Mouse (Mus musculus) heart, embryonic 14.5 days (tissue): ENCODE data around the gene Kcnip1. TPM values are rescaled to one million over a fixed set of nuclear protein-coding genes. Genes with fewer than 3 reads are reported as not detected.

Source experiments
- ATAC-seq: fragments of 200-750 bp; cut with Nextera tagmentation; 2 replicates; pipeline ENCODE4 v1.8.0; 2017; ENCODE audit warnings: low read depth, moderate TSS enrichment; ENCODE audit not compliant: insufficient number of reproducible peaks, insufficient read depth, low FRiP score
- H3K27ac ChIP-seq, 2 experiments: fragments of 200-500 bp in 1 of 2; fragments of 300-500 bp in 1 of 2; sonication (generic) in 1 of 2; replicated peaks in 1 of 2; 2 replicates each; pipeline ENCODE4 v1.5.1; 2012 to 2014; ENCODE audit warnings: low read depth in 2 of 2, low read length in 2 of 2, control low read depth in 1 of 2, mild to moderate bottlenecking in 1 of 2, mixed read lengths in 1 of 2; ENCODE audit not compliant: control insufficient read depth in 1 of 2, insufficient read depth in 1 of 2
- H3K27me3 ChIP-seq: fragments of 300-500 bp; sonication (generic); 2 replicates; pipeline ENCODE4 v1.6.1; 2014; ENCODE audit warnings: mild to moderate bottlenecking, low read length, control low read depth; ENCODE audit not compliant: control insufficient read depth, insufficient read depth
- H3K36me3 ChIP-seq: fragments of 300-500 bp; sonication (generic); 2 replicates; pipeline ENCODE4 v1.6.1; 2014; ENCODE audit warnings: mild to moderate bottlenecking, control low read depth, low read length, mixed read lengths; ENCODE audit not compliant: control insufficient read depth, insufficient read depth
- H3K4me1 ChIP-seq, 2 experiments: fragments of 200-500 bp in 1 of 2; fragments of 300-500 bp in 1 of 2; sonication (generic) in 1 of 2; 2 replicates each; pipeline ENCODE4 v1.6.1; 2012 to 2014; ENCODE audit warnings: low read length in 2 of 2, control low read depth in 1 of 2, mixed read lengths in 1 of 2; ENCODE audit not compliant: control insufficient read depth in 2 of 2, insufficient read depth in 2 of 2
- H3K4me2 ChIP-seq: fragments of 300-500 bp; sonication (generic); 2 replicates; pipeline ENCODE4 v1.6.1; 2014; ENCODE audit warnings: mild to moderate bottlenecking, low read length
- H3K4me3 ChIP-seq, 2 experiments: fragments of 200-500 bp in 1 of 2; fragments of 300-500 bp in 1 of 2; sonication (generic) in 1 of 2; 2 replicates each; pipeline ENCODE4 v1.5.1; 2012 to 2014; ENCODE audit warnings: low read length in 2 of 2, mild to moderate bottlenecking in 2 of 2, control low read depth in 1 of 2, low read depth in 1 of 2, moderate library complexity in 1 of 2; ENCODE audit not compliant: control insufficient read depth in 1 of 2, insufficient read depth in 1 of 2
- H3K9ac ChIP-seq: fragments of 300-500 bp; sonication (generic); 2 replicates; pipeline ENCODE4 v1.6.1; 2014; ENCODE audit warnings: mild to moderate bottlenecking, low read length
- H3K9me3 ChIP-seq: fragments of 300-500 bp; sonication (generic); 2 replicates; pipeline ENCODE4 v1.6.1; 2016; ENCODE audit warnings: low read length, control low read depth; ENCODE audit not compliant: control insufficient read depth
- WGBS: fragments of 180-500 bp; shearing (Covaris S2); extraction: QIAGEN DNeasy Blood & Tissue Kit; methylation state at CpG from one replicate; pipeline ENCODE4 v1.1.7; 2014; 5-methylcytosine and 5-hydroxymethylcytosine counted together
- polyA plus RNA-seq: library from polyadenylated mRNA; unstranded; fragments of >200 nt; fragmentation: Nextera tagmentation; extraction: Ambion mirVana; gene quantifications from 2 replicates; pipeline ENCODE4 v1.2.1, GENCODE M21; 2014

Gene Kcnip1
- polyA plus RNA-seq, 1 experiment from 2014 or later = 0.11 TPM

DNA sequence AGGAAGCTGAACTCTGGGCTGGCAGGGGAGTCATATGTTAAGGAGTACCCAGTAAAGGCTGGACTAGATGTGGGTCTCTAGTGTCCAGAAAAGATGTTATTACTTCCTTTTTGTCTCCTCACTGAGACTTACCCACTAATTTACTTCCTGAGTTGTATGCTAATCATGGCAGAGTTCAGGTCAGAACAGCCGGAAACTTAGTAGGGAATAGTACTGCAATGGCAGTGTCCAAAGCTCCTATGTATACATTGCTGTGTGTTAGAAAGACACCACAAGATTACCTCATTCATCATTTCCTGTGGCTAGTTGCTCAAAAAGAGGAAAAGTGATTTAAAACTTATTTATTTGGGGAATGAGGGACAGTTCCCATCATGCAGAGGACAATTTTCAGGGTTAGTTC lies 32.1 kb upstream of the Kcnip1 start:
- H3K4me1 ChIP-seq = no peaks in the 10 kb centered on the region
- H3K36me3 ChIP-seq = no peaks in the 10 kb centered on the region
- H3K9me3 ChIP-seq = no peaks in the 10 kb centered on the region
- no peak for ATAC-seq
- no peak overlapping the region for H3K27ac ChIP-seq
- H3K4me2 ChIP-seq = no peak overlapping the region
- H3K9ac ChIP-seq = no peak overlapping the region
- H3K4me3 ChIP-seq = no peak overlapping the region
- 89% methylated on average over 1 of the region's 1 CpGs for WGBS
- H3K27me3 ChIP-seq = no peaks in the 10 kb centered on the region

DNA sequence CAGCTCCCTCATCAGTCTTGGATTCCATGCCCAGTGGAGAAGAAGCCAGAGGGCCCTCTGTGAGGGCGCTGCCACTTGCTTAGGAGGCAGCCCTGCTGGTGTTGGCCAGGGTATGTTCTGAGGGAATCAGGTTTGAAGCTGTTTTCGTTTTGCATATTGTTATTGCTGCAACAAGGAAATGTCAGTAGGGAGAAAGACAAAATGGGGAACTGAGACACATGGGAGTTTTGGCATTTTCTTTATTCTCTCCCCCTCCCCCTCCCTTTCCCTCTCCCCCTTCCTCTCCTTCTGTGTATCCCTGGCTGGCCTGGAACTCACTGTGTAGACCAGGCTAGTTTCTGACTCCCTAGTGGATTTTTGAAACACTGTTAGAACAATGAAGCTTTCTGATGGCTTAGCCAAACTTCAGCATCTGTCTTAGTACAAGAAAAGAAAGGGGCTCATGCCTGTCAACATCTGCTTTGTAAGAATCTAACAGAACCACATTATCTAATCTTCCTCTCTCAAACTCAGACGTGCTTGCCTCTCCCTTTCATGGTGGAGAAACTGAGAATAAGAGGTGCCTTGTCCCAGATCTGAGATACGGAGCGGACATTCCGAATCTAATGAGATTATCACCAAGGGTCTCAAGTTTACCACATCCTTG lies 19.2 kb upstream of the Kcnip1 start:
- H3K27ac ChIP-seq = no peak overlapping the region
- H3K36me3 ChIP-seq = no peaks in the 10 kb centered on the region
- no peaks in the 10 kb centered on the region for H3K27me3 ChIP-seq
- no peak overlapping the region for H3K4me3 ChIP-seq
- ATAC-seq = no peak
- H3K9me3 ChIP-seq = no peaks in the 10 kb centered on the region
- no peak overlapping the region for H3K9ac ChIP-seq
- 0 out of 4 replicates have a peak, but pooled peaks cover 0 to 3% of the 10 kb centered on the region in 2 experiments for H3K4me1 ChIP-seq
- 32% methylated on average over 6 of the region's 6 CpGs for WGBS
- H3K4me2 ChIP-seq = no peak overlapping the region

DNA sequence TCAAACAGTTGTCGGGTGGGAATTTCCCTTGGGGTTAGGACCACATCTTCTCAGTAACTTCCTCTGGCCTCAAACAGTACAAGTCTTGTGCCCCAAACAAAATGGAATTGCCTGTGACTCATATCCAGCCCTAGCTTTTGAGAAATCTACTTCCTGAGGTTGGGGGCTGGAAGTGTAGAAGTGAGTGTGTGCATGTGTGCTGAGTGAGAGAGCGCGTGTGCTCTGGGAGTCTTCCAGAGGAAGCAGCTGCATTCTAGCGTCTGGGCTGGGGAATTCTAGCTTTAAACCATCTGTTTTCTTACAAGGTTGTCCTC lies 17.9 kb upstream of the Kcnip1 start:
- WGBS = 46% methylated on average over 4 of the region's 4 CpGs
- H3K4me1 ChIP-seq = 0 out of 4 replicates have a peak, but pooled peaks cover 0 to 3% of the 10 kb centered on the region in 2 experiments
- no peak overlapping the region for H3K4me3 ChIP-seq
- H3K27ac ChIP-seq = 0 out of 4 replicates have a peak overlapping the region, but pooled peaks of 1 of the 2 experiments have one; percentile 50
- no peaks in the 10 kb centered on the region for H3K9me3 ChIP-seq
- no peaks in the 10 kb centered on the region for H3K36me3 ChIP-seq
- no peak overlapping the region for H3K4me2 ChIP-seq
- no peak overlapping the region for H3K9ac ChIP-seq
- peak; percentile 56; the same call in 1 of the 2 replicates for ATAC-seq
- H3K27me3 ChIP-seq = no peaks in the 10 kb centered on the region

DNA sequence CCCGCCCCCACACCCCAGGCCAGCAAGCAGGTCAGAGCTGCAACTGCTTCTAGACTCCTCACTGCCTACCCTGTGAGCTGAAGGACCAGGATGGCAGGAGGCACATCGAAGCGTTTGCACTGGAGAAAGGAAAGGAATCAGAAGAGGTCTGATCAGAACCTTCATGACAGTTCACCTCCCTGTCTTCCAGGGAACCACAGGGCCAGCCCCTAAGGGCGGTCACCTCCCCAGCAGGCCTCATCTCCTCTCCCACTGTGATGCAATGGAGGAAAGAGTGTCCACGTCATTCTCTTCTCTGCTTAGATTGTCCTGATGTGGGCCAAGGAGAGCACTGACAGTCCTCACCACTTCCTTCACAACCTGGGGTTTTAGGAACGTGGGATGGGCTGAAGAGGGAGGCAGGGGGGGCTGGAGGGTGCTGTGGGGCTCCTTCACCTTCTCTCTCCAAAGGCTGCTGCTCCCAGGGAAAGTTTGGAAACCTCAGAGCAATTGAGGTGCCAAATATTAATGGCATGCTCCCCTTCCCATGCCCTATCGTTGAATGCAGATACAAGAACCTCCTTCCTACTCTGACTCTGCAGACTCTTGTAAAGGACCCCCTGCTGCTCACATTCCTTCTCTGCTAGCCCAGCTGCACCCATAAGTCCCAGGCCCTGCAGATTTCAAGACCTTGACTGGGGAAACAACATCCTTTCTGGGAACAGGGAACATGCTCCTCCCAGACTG lies 17.3 kb upstream of the Kcnip1 start:
- Histone ChIP-seq H3K36me3 (no peaks in the 10 kb centered on the region), H3K27me3 (no peaks in the 10 kb centered on the region), H3K4me2 (no peak overlapping the region), H3K9me3 (no peaks in the 10 kb centered on the region), H3K4me3 (no peak overlapping the region), H3K27ac (peak overlapping the region; percentile 16 to 50; a peak in 1 of 4 replicates), H3K4me1 (0 out of 4 replicates have a peak, but pooled peaks cover 0 to 3% of the 10 kb centered on the region in 2 experiments), H3K9ac (no peak overlapping the region)
- WGBS = 56% methylated on average over 7 of the region's 7 CpGs
- no peak for ATAC-seq

DNA sequence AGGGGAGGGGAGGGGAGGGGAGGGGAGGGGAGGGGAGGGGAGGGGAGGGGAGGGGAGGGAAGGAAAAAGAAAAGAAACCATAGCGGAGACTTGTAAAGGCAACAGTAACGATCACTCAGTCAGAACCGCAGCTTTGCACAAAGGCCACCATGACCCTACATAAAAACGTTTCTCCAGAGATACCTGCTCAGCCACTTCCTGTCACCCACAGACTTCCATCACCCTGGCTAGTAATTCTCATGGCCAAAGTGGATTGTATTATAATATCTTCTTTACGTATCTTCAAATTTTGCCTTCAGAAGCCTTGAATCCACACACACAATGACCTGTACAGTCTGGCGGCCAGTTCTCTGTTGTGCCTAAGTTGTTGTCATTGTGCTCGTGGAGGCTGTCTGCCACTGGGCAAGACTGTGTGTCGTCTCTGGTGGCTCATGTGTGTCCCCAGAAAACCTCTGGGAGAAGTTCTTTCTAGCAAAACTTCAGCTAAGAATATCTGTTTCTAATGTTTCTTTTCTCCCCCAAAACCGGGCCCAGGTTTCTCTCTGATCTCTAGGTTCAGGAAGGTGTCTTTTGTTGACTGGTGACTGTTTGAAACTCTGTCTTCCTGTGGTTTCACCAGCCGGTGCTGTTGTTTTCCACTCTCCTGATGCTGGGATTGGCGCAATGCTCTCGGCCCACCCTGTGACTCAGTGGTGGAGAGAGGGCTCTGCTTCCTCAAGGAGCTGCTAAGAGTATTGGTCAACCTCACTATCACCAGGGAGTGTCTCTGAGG lies 16.6 kb upstream of the Kcnip1 start:
- Histone ChIP-seq H3K36me3 (no peaks in the 10 kb centered on the region), H3K4me3 (no peak overlapping the region), H3K9ac (no peak overlapping the region), H3K27me3 (no peaks in the 10 kb centered on the region), H3K4me1 (0 out of 4 replicates have a peak, but pooled peaks cover 0 to 3% of the 10 kb centered on the region in 2 experiments), H3K9me3 (no peaks in the 10 kb centered on the region), H3K27ac (peak overlapping the region in 1 of 2 experiments; percentile 50; a peak in 1 of 4 replicates), H3K4me2 (no peak overlapping the region)
- WGBS = 76% methylated on average over 12 of the region's 12 CpGs
- ATAC-seq = no peak

DNA sequence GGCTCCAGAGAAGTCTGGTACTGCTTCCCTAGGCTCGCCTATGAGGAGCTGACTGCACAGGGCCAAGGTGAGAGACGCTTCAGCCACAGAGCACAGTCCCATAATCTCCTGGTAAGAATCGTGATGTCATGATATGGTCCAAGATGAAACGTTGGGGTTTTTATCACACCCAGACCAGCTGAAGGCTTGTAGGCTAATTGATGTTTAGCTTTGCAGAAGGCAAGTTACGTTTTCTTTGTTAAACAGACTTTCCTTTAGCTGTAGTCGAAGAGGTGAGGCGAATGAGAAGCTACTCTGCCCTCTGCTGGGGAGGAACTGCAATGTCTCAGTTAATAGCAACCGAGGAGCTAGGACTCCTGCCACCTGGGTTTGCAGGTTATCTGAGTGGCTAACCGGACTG lies 15.8 kb upstream of the Kcnip1 start:
- no peak for ATAC-seq
- H3K27ac ChIP-seq = no peak overlapping the region
- WGBS = 38% methylated on average over 9 of the region's 9 CpGs

DNA sequence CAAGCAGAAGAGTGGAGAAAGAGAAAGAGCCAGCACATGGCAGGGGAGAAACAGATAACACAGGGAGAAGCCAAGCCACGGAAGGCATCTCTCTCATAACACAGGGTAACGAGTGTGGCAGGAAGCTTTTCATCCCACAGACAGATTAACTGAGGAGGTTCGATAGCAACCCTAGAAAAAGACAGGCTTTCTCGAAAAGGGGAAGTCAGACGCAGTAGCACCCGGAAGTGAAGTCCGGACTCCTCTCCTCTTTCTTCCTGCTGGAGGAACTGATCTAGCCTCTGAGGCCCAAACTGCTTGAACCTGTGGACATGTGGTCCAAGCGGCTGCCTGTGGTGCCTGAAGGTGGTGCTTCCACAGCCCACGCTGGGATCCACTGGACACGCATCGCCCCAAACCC lies 15.3 kb upstream of the Kcnip1 start:
- no peak overlapping the region for H3K27ac ChIP-seq
- H3K9me3 ChIP-seq = no peaks in the 10 kb centered on the region
- no peak overlapping the region for H3K9ac ChIP-seq
- 66% methylated on average over 11 of the region's 11 CpGs for WGBS
- 0 out of 4 replicates have a peak, but pooled peaks cover 0 to 3% of the 10 kb centered on the region in 2 experiments for H3K4me1 ChIP-seq
- no peaks in the 10 kb centered on the region for H3K36me3 ChIP-seq
- H3K4me3 ChIP-seq = no peak overlapping the region
- no peak for ATAC-seq
- no peaks in the 10 kb centered on the region for H3K27me3 ChIP-seq
- no peak overlapping the region for H3K4me2 ChIP-seq

More for the DNA sequence above, 15.8 kb upstream of the Kcnip1 start:
- H3K9me3 ChIP-seq = no peaks in the 10 kb centered on the region
- H3K4me1 ChIP-seq = 0 out of 4 replicates have a peak, but pooled peaks cover 0 to 3% of the 10 kb centered on the region in 2 experiments
- no peak overlapping the region for H3K9ac ChIP-seq
- no peak overlapping the region for H3K4me2 ChIP-seq
- H3K4me3 ChIP-seq = no peak overlapping the region
- no peaks in the 10 kb centered on the region for H3K36me3 ChIP-seq
- no peaks in the 10 kb centered on the region for H3K27me3 ChIP-seq
